Comparison of ENCODE assay signal across 16 mouse cellular contexts in genomic region chr1:136957696-136958095, GRCm38 (mm10). TPM values are rescaled to one million over a fixed set of nuclear protein-coding genes. Genes with fewer than 3 reads are reported as not detected.
DNase-seq lines count a peak whose midpoint lies in the region; ATAC-seq lines count a peak whose summit lies in the region.
"Had no signal": no experiment of that assay in that cellular context is flagged by ENCODE, and none has a peak within 500 bp of the region (broad histone marks: within the 10 kb centered on the region; RNA-seq: fewer than 3 reads in every experiment).

No protein-coding gene starts in this region.

- WGBS in heart, embryonic 13.5 days = 28% methylated on average over 8 of the region's 8 CpGs
- 15% methylated on average over 8 of the region's 8 CpGs for WGBS in embryonic facial prominence, embryonic 12.5 days
- WGBS in liver, embryonic 13.5 days (ENCODE audit: insufficient replicate concordance) = 11% methylated on average over 8 of the region's 8 CpGs

- peaks cover 61% of the 10 kb centered on the region for H3K27me3 ChIP-seq in heart, embryonic 13.5 days (replicated peaks)
- H3K27me3 ChIP-seq in embryonic facial prominence, embryonic 12.5 days = peaks cover 51% of the 10 kb centered on the region
- H3K27me3 ChIP-seq in liver, embryonic 13.5 days = peaks cover 62% of the 10 kb centered on the region

- DNase-seq in heart, postnatal 25 days (ENCODE audit: low spot score) = no peak
- DNase-seq in ES-CJ7 (ENCODE audit: low read depth, low spot score) (peak; percentile 72), adipocyte (ENCODE audit: low spot score) (no peak)
- no peak for DNase-seq in liver, embryonic 13.5 days
- DNase-seq in spleen, postnatal 36 days (ENCODE audit: low spot score in 2 of 2) = no peak
- DNase-seq in ovary, adult 18-20 months (ENCODE audit: low spot score) = no peak
- DNase-seq: adrenal gland, adult 8-10 months; gastrocnemius, postnatal 10 days; thymus, postnatal 25 days had no signal

- intact Hi-C loops in heart, postnatal 25 days (cut with DNase I) = no loop called here

- H3K9me3 ChIP-seq in heart, embryonic 13.5 days = no peaks in the 10 kb centered on the region
- no peaks in the 10 kb centered on the region for H3K9me3 ChIP-seq in embryonic facial prominence, embryonic 12.5 days
- no peaks in the 10 kb centered on the region for H3K9me3 ChIP-seq in liver, embryonic 13.5 days (replicated peaks)
- H3K9me3 ChIP-seq: forebrain, embryonic 15.5 days had no signal

- H3K9ac ChIP-seq in heart, embryonic 13.5 days = no peak overlapping the region; the same call in 1 of the 2 replicates
- H3K9ac ChIP-seq in embryonic facial prominence, embryonic 12.5 days = no peak overlapping the region
- H3K9ac ChIP-seq in liver, embryonic 13.5 days = peak overlapping the region; percentile 36; the same call in 1 of the 2 replicates
- H3K9ac ChIP-seq: forebrain, embryonic 15.5 days had no signal

- H3K27ac ChIP-seq in heart, embryonic 13.5 days (replicated peaks) = no peak overlapping the region
- no peak overlapping the region for H3K27ac ChIP-seq in embryonic facial prominence, embryonic 12.5 days
- no peak overlapping the region for H3K27ac ChIP-seq in liver, embryonic 13.5 days
- H3K27ac ChIP-seq: forebrain, embryonic 15.5 days; kidney, postnatal 0 days had no signal

- peak overlapping the region; percentile 50; the same call in 1 of the 2 replicates for H3K4me2 ChIP-seq in heart, embryonic 13.5 days
- peak overlapping the region; percentile 43; the same call in 1 of the 2 replicates for H3K4me2 ChIP-seq in embryonic facial prominence, embryonic 12.5 days (replicated peaks)
- peak overlapping the region; percentile 47 for H3K4me2 ChIP-seq in liver, embryonic 13.5 days
- H3K4me2 ChIP-seq: forebrain, embryonic 15.5 days had no signal

- no peaks in the 10 kb centered on the region for H3K36me3 ChIP-seq in heart, embryonic 13.5 days
- no peaks in the 10 kb centered on the region for H3K36me3 ChIP-seq in embryonic facial prominence, embryonic 12.5 days
- no peaks in the 10 kb centered on the region for H3K36me3 ChIP-seq in liver, embryonic 13.5 days
- H3K36me3 ChIP-seq: forebrain, embryonic 15.5 days had no signal

- ATAC-seq in heart, embryonic 13.5 days (ENCODE audit: extremely low read depth, insufficient number of reproducible peaks, low FRiP score, low TSS enrichment) = no peak
- ATAC-seq in embryonic facial prominence, embryonic 12.5 days (ENCODE audit: insufficient number of reproducible peaks, insufficient read depth, low FRiP score, low TSS enrichment) = no peak
- no peak for ATAC-seq in liver, embryonic 13.5 days (ENCODE audit: low read depth)
- ATAC-seq: forebrain, embryonic 15.5 days had no signal

- peaks cover 24% of the 10 kb centered on the region for H3K4me1 ChIP-seq in heart, embryonic 13.5 days
- peaks cover 11% of the 10 kb centered on the region for H3K4me1 ChIP-seq in embryonic facial prominence, embryonic 12.5 days
- H3K4me1 ChIP-seq in liver, embryonic 13.5 days (replicated peaks) = peaks cover 6% of the 10 kb centered on the region; the same call in 1 of the 2 replicates

- H3K4me3 ChIP-seq in heart, embryonic 13.5 days = no peak overlapping the region
- H3K4me3 ChIP-seq in embryonic facial prominence, embryonic 12.5 days = no peak overlapping the region
- H3K4me3 ChIP-seq in liver, embryonic 13.5 days (replicated peaks) = peak overlapping the region; percentile 34
- H3K4me3 ChIP-seq: forebrain, embryonic 15.5 days; megakaryocyte, embryonic 14.5 days had no signal

RNA-seq across cellular contexts. Expression of gene Nr5a2, which starts 2.6 kb away (rescaled TPM):
- polyA plus RNA-seq in heart, embryonic 13.5 days (2015; fragmentation: Nextera tagmentation; extraction: Ambion mirVana) = 0.39 and 0.40 TPM in 2 replicates
- 1 to 10 TPM in 1 of 2 experiments, under 1 TPM in 1; 0.95 to 1.3 TPM for total RNA-seq in heart, postnatal 25 days (2021)
- polyA plus RNA-seq in embryonic facial prominence, embryonic 12.5 days (2016; fragmentation: Nextera tagmentation; extraction: Ambion mirVana) = 3.0 and 6.8 TPM in 2 replicates
- 1.4 and 2.6 TPM in 2 replicates for polyA plus RNA-seq in liver, embryonic 13.5 days (2015; fragmentation: Nextera tagmentation; extraction: Ambion mirVana)
- total RNA-seq: left cerebral cortex, postnatal 25 days had no signal
- polyA plus RNA-seq: cortical plate, adult 2 months had no signal
